Mouse (Mus musculus) urinary bladder, postnatal 36 days (tissue): ENCODE results near the gene Hmgn2.
A peak's percentile ranks its signal among the peaks of the same experiment; 100 is the strongest.

Experiments used
- DNase-seq, 2 experiments: peaks; one replicate each; pipeline ENCODE4 v3.0.0; 2022; ENCODE audit warnings: low spot score in 2 of 2, mixed read lengths in 1 of 2

The Hmgn2 gene

DNA sequence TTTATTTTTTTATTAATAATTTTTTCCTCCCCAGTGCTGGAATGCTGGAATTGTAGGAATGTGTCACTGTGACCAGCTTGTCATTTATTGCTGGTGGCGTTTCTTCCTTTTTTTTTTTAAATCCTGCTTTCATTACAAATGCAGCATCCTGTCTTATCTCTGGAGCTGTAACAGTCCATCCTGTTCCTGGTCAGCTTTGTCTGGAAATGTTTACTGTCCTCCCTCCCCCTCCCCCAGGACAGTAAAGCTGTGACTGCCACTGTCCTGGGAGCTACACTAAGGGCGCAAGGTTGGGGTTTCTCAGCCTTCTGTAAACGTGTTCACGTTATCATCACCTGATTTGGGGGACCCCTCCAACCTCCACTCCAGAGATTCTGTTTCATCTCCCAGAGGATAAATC, 43.2 kb downstream of the Hmgn2 start:
- DNase-seq, result no peak

DNA sequence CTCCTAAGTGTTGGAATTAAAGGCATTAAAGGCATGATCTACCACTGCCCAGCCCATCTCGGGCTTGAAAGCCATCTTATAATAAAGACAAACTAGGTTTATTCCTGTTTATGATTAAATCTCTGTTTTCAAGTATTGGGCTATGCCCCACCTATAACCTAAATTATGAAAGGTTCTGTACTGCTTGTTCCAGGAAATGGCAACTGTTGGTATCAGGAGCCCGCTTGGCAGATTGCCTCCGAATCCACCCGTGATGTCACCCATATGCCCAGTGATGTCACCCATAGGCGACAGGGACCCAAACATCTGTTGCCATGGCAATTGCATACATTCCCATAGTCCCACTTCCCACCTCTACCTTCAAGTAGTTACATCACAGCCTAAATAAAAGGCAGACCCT, 44.7 kb downstream of the Hmgn2 start:
- no peak for DNase-seq

DNA sequence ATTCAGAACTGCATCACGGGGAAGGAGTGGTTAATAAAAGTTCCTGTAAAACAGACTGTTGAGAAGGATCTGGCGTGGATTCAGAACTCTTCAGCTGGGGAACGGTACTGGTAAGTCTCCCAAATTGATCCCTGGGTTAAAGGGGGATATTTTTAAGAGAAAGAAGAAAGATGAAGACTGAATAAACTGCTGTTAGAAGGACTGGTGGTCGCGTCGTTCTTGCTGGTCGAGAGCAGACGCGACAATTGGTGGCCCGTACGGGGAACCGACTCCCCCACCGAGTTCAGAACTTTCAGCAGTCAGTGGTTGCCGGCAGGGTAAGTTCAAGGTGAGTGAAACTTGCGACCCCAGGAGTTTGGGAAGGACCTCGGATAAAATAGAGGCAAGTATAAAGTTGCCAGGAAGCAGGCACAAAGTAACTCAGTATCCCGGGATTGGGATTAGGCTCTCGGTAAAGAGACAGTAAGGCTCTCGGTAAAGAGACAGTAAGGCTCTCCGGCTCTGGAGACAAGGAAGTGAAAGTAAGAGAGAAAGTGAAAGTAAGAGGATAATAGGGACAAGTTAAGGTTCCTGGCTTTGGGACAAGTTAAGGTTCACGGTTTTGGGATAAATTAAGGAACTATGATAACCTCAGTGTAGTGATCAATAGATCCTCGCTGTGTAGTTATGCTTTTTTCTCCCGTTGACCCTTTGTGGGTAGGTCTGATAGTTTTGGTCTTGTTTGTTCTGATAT, 50.2 kb downstream of the Hmgn2 start:
- DNase-seq, result peak in 1 of 2 experiments; percentile 37
